Mouse (Mus musculus) kidney, adult 2 months (tissue): Measurements from ENCODE around the gene Tha1.

Experiments used
- CTCF ChIP-seq: fragments of 200-500 bp; conservative IDR thresholded peaks from 2 replicates; pipeline ENCODE4 v1.5.1; 2011; ENCODE audit warnings: low read depth, mild to moderate bottlenecking, control low read depth, low read length, moderate library complexity, mixed read lengths; ENCODE audit not compliant: insufficient read depth, insufficient read length
- POLR2A ChIP-seq: fragments of 200-500 bp; IDR thresholded peaks from one replicate; pipeline ENCODE4 v1.6.1; 2011; ENCODE audit warnings: low read depth, low read length, control low read depth

- no peak for TF ChIP-seq CTCF
- no peak for TF ChIP-seq POLR2A
Observed at GRCm38 (mm10) chr11:117877917-117878745, 4.8 kb upstream of the Tha1 start.
